Mouse (Mus musculus): ENCODE measurements around the gene Trak1. TPM values are rescaled to one million over a fixed set of nuclear protein-coding genes. Genes with fewer than 3 reads are reported as not detected.

Trak1 gene
- polyA plus RNA-seq, 1 experiment from 2014 or later: 60.6 TPM

DNA sequence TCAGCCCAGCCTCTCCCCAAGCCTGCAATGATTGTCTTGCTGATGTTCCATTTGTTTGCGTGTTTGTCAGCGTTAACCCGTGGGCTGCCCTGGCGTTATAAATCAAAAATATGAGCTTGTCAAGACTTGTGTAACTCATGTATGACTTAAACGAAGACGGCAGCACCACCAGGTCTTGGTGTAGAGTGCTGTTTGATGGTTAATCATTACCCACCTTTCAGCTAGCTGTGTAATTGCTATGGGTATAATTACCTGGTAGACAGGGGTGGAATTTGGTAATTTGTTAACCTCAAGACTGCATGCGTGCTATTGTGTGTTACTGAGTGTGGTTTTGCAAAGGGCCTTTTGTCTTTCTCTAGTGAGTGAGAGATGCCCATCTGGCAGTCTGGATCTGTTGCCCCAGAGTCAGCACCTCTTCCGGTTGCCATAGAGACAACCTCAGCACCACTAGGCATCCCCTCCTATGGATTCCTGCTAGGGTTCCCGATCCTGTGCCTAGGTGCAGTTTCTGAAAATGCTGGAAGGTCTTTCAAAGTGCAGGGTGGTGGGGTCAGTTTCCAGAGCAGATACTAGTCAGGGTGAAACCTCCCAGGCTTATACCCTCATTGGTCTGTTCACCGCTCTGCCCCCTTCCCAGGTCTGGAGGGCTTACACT is 15.1 kb downstream of the Trak1 start:
- Histone ChIP-seq H3K27ac (ENCODE audit: low read length) (peak overlapping the region; percentile 71; the same call in 1 of the 2 replicates), H3K4me3 (ENCODE audit: low read depth, low read length) (no peak overlapping the region), H3K9ac (ENCODE audit: low read depth, low read length) (no peak overlapping the region), H3K27me3 (ENCODE audit: control insufficient read depth, insufficient read depth, low read depth, low read length) (no peaks in the 10 kb centered on the region), H3K4me2 (ENCODE audit: low read length) (no peak overlapping the region), H3K9me3 (replicated peaks; ENCODE audit: control insufficient read depth, low read length, poor library complexity, severe bottlenecking) (no peaks in the 10 kb centered on the region), H3K36me3 (ENCODE audit: control insufficient read depth, insufficient read depth, low read length) (no peaks in the 10 kb centered on the region), H3K4me1 (ENCODE audit: control insufficient read depth, insufficient read depth, low read length) (peaks cover 35% of the 10 kb centered on the region)
- WGBS: 29% methylated on average over 10 of the region's 10 CpGs
- ATAC-seq: no peak

DNA sequence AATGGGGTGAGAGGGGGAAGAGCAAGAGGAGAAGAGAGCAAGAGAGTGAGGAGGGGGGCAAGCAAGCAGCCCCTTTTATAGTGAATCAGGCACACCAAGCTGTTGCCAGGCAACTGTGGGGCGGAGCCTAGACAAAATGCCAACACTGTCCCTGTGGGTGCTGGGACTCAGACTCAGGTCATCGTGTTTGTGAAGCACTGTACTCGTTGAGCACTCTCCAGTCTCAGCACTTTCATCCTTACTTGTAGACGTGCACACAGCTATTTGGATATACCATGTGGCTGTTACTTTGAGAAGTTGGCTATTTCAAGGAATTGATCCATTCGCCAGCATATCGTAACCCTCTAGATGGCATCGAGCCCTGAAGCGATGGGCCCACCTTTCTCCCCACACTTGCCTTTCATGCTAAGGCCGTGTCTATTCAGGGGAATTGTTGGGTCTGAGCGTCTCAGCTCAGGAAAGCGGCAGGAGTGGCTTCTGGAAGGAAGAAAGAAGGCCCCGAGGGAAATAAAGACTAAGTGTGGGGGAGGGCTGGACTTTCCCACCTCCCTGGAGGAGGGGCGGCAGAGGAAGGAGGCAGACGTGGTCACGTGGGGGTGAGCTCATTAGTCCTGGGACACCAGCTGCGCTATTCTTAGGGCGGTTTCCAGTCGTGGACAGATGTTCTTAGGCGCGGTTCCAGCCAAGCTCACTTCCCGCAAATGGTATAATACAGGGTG is 16.5 kb downstream of the Trak1 start:
- Histone ChIP-seq H3K9ac (ENCODE audit: low read depth, low read length) (peak overlapping the region; percentile 40; the same call in 1 of the 2 replicates), H3K4me1 (ENCODE audit: control insufficient read depth, insufficient read depth, low read length) (peaks cover 35% of the 10 kb centered on the region), H3K9me3 (replicated peaks; ENCODE audit: control insufficient read depth, low read length, poor library complexity, severe bottlenecking) (no peaks in the 10 kb centered on the region), H3K27me3 (ENCODE audit: control insufficient read depth, insufficient read depth, low read depth, low read length) (no peaks in the 10 kb centered on the region), H3K4me3 (ENCODE audit: low read depth, low read length) (peak overlapping the region; percentile 17), H3K27ac (ENCODE audit: low read length) (peak overlapping the region; percentile 71), H3K4me2 (ENCODE audit: low read length) (peak overlapping the region; percentile 49), H3K36me3 (ENCODE audit: control insufficient read depth, insufficient read depth, low read length) (no peaks in the 10 kb centered on the region)
- 3% methylated on average over 21 of the region's 21 CpGs for WGBS
- ATAC-seq: peak; percentile 75

DNA sequence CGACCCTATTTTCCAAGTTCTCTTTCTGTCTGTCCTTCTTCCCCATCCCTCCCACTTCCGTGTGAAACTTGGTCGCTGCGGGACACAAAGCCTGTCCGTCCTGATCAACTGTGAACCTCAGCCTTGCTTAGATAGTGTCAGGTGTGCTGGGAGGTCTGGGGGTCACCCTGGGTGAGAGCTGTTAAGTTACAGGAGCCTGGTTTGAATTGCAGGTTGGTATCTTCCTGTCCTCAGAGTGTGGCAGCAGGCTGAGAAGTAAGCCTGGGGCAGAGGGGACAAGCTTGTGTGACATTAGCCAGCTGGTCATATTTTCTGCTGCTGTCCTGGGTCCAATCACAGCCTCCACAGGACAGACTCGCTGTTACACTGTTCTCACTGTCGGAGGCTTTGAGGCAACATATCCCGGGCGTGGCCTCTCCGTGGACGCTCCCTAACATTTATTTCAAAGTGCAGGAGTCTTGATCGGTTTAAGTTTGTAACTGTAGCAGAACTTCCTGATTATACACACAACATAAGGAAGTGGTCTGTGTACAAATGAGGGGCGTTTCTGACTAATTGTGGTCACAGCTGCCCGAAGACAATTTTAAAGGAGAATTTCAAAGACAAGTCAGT is 17.3 kb downstream of the Trak1 start:
- Histone ChIP-seq H3K4me2 (ENCODE audit: low read length) (peak overlapping the region; percentile 49), H3K36me3 (ENCODE audit: control insufficient read depth, insufficient read depth, low read length) (no peaks in the 10 kb centered on the region), H3K27ac (ENCODE audit: low read length) (peak overlapping the region; percentile 71), H3K27me3 (ENCODE audit: control insufficient read depth, insufficient read depth, low read depth, low read length) (no peaks in the 10 kb centered on the region), H3K4me1 (ENCODE audit: control insufficient read depth, insufficient read depth, low read length) (peaks cover 39% of the 10 kb centered on the region), H3K9ac (ENCODE audit: low read depth, low read length) (peak overlapping the region; percentile 27; the same call in 1 of the 2 replicates), H3K9me3 (replicated peaks; ENCODE audit: control insufficient read depth, low read length, poor library complexity, severe bottlenecking) (no peaks in the 10 kb centered on the region), H3K4me3 (ENCODE audit: low read depth, low read length) (peak overlapping the region; percentile 17; the same call in 1 of the 2 replicates)
- no peak for ATAC-seq
- WGBS: 19% methylated on average over 14 of the region's 14 CpGs

DNA sequence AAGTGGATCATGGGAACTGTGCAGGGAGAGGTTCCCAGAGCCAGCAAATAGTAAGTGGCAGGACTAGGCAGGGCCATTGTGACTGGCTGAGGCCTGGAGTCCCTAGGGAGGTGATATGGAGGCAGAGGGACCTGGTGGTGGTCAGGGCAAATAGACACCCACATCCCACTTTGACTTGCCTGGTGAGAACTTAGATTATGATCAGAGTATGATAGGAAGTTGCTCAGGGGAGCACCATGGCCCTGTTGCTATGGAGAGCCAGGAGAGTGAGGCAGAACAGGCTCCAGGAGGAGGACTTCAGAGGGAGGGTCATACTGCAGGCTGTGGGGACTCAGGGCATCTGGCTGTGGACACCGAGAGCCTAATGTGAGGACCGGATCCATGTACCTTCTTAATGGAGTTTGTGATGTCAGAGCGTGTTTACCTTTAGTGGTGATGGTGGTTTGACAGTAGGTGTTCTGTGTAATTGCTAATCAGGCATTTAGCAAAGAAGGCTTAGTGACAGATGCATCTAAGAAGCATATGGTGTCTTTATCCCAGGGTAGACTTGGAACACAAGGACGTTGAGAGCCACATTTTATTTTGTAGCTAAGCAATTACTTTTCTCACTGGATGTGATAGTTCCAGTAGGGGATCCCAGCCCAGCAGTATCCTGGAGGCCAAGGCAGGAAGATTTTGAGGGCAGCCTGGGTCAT is 18.7 kb downstream of the Trak1 start:
- no peak overlapping the region for H3K27ac ChIP-seq (ENCODE audit: low read length)
- no peak for ATAC-seq
- no peak overlapping the region for H3K9ac ChIP-seq (ENCODE audit: low read depth, low read length)
- H3K9me3 ChIP-seq (replicated peaks; ENCODE audit: control insufficient read depth, low read length, poor library complexity, severe bottlenecking): no peaks in the 10 kb centered on the region
- WGBS: 55% methylated on average over 4 of the region's 4 CpGs
- no peaks in the 10 kb centered on the region for H3K27me3 ChIP-seq (ENCODE audit: control insufficient read depth, insufficient read depth, low read depth, low read length)
- H3K4me3 ChIP-seq (ENCODE audit: low read depth, low read length): no peak overlapping the region
- H3K4me2 ChIP-seq (ENCODE audit: low read length): no peak overlapping the region
- peaks cover 39% of the 10 kb centered on the region for H3K4me1 ChIP-seq (ENCODE audit: control insufficient read depth, insufficient read depth, low read length)
- no peaks in the 10 kb centered on the region for H3K36me3 ChIP-seq (ENCODE audit: control insufficient read depth, insufficient read depth, low read length)

DNA sequence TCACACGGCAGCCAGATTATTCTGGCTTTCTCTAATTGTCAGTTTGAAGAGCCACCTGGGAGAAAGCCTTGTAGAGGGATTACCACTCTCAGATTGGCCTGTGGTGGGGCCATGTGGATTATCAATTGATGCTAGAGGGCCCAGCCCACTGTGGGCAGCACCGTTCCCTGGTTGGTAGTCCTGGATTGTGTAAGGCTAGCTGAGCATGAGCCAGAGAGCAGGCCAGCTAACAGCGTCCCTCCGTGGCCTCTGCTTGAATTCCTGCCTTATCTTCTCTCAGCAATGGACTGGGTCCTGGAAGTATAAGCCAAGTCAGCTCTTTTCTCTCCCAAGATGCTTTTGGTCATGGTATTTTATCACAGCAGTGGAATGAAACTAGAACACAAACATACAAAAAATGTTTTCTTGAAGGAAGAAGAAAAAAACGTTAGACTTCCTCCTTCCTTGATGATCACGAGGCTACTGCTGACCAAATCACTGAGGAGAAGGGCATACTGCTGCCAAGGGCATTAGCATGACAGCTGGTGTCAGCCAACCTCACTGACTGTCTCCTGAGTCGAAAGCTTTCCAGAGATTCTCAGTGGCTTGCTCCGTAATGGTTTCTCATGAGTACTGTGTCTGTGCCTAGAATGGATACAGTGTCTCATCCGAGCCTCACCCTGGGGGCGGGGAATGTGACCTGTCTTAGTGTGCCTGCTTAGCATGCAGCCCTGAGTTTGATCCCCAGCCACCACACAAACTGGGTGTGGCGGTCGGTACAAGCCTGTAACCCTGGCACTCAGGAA is 19.5 kb downstream of the Trak1 start:
- Histone ChIP-seq H3K27me3 (ENCODE audit: control insufficient read depth, insufficient read depth, low read depth, low read length) (no peaks in the 10 kb centered on the region), H3K4me2 (ENCODE audit: low read length) (no peak overlapping the region), H3K9me3 (replicated peaks; ENCODE audit: control insufficient read depth, low read length, poor library complexity, severe bottlenecking) (no peaks in the 10 kb centered on the region), H3K36me3 (ENCODE audit: control insufficient read depth, insufficient read depth, low read length) (no peaks in the 10 kb centered on the region), H3K9ac (ENCODE audit: low read depth, low read length) (no peak overlapping the region), H3K4me3 (ENCODE audit: low read depth, low read length) (no peak overlapping the region), H3K27ac (ENCODE audit: low read length) (no peak overlapping the region), H3K4me1 (ENCODE audit: control insufficient read depth, insufficient read depth, low read length) (peaks cover 39% of the 10 kb centered on the region)
- ATAC-seq: no peak
- 40% methylated on average over 12 of the region's 12 CpGs for WGBS

DNA sequence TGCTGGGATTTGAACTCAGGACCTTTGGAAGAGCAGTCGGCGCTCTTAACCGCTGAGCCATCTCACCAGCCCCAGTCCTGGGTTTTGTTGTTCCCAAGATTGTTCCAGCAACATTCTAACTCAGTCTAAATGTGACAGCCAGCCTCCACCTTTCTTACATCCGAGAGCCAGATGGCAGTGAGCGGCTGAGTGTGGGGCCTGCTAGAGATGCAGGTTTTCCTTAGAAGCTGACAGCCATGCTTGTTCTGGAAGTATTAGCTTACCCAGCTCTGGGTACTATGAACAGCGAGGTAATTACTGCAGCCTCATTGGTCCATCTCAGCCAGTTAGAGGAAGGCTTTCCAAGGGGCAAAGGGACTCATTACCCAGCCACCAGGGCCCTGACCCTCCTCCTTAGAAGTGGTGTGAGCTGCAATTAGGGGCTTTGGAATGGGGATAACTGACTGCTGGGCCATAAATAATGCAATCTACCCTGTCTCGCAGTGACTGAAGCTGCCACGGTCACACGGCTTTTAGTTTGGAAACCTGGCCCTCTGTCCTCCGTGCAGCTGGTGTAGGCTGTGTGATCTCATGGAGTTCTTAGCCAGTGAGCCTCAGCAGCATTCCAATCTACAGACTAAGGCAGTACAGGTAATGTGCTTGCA is 22.1 kb downstream of the Trak1 start:
- Histone ChIP-seq H3K36me3 (ENCODE audit: control insufficient read depth, insufficient read depth, low read length) (no peaks in the 10 kb centered on the region), H3K9ac (ENCODE audit: low read depth, low read length) (no peak overlapping the region), H3K4me1 (ENCODE audit: control insufficient read depth, insufficient read depth, low read length) (peaks cover 12% of the 10 kb centered on the region), H3K4me2 (ENCODE audit: low read length) (no peak overlapping the region), H3K9me3 (replicated peaks; ENCODE audit: control insufficient read depth, low read length, poor library complexity, severe bottlenecking) (no peaks in the 10 kb centered on the region), H3K4me3 (ENCODE audit: low read depth, low read length) (no peak overlapping the region), H3K27ac (ENCODE audit: low read length) (peak overlapping the region; percentile 35), H3K27me3 (ENCODE audit: control insufficient read depth, insufficient read depth, low read depth, low read length) (no peaks in the 10 kb centered on the region)
- ATAC-seq: peak; percentile 46; the same call in 1 of the 2 replicates
- WGBS: 53% methylated on average over 10 of the region's 10 CpGs

DNA sequence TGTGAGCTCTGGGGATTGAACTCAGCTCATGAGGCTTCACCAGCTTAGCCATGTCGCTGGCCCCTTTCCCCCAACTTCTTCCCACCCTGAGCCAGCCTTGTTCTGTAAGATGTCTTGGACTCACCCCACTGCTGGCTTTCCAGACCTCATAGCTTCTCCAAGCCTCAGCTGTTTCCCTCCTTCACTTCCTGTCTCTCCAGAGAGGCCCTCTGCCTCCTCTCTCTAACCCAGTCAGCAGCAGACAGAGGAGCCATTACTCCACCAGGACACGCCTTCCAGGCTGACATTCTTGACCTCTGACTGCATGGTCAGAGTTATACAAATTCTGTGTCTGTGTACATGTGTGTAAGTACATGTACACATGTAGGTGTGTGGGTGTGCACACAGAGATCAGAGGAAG is 23.1 kb downstream of the Trak1 start:
- Histone ChIP-seq H3K4me3 (ENCODE audit: low read depth, low read length) (no peak overlapping the region), H3K4me1 (ENCODE audit: control insufficient read depth, insufficient read depth, low read length) (peaks cover 10% of the 10 kb centered on the region), H3K9ac (ENCODE audit: low read depth, low read length) (no peak overlapping the region), H3K9me3 (replicated peaks; ENCODE audit: control insufficient read depth, low read length, poor library complexity, severe bottlenecking) (no peaks in the 10 kb centered on the region), H3K36me3 (ENCODE audit: control insufficient read depth, insufficient read depth, low read length) (no peaks in the 10 kb centered on the region), H3K27ac (ENCODE audit: low read length) (no peak overlapping the region), H3K27me3 (ENCODE audit: control insufficient read depth, insufficient read depth, low read depth, low read length) (no peaks in the 10 kb centered on the region), H3K4me2 (ENCODE audit: low read length) (no peak overlapping the region)
- 81% methylated on average over 2 of the region's 2 CpGs for WGBS
- no peak for ATAC-seq

DNA sequence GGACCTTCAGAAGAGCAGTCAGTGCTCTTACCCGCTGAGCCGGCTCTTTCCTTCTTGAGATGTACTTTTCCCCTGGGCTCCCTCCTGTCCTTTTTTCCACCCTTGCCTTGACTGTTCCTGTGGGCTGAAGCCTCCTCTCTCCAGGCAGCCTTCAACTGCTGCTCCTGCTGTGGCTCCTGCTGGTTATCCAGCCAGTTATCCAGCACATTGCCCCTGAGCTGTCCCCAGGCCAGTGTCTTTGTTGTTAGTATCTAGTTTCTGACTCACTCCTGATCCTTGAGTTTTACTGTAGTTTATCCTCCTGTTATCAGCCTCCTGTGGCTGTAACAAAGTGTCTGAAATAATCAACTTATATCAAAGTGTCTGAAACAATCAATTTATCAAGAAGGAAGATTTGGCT is 23.8 kb downstream of the Trak1 start:
- H3K27ac ChIP-seq (ENCODE audit: low read length): no peak overlapping the region
- no peaks in the 10 kb centered on the region for H3K27me3 ChIP-seq (ENCODE audit: control insufficient read depth, insufficient read depth, low read depth, low read length)
- H3K4me2 ChIP-seq (ENCODE audit: low read length): no peak overlapping the region
- H3K36me3 ChIP-seq (ENCODE audit: control insufficient read depth, insufficient read depth, low read length): no peaks in the 10 kb centered on the region
- WGBS: 77% methylated on average over 2 of the region's 2 CpGs
- H3K9ac ChIP-seq (ENCODE audit: low read depth, low read length): no peak overlapping the region
- H3K9me3 ChIP-seq (replicated peaks; ENCODE audit: control insufficient read depth, low read length, poor library complexity, severe bottlenecking): no peaks in the 10 kb centered on the region
- H3K4me3 ChIP-seq (ENCODE audit: low read depth, low read length): no peak overlapping the region
- H3K4me1 ChIP-seq (ENCODE audit: control insufficient read depth, insufficient read depth, low read length): peaks cover 3% of the 10 kb centered on the region; the same call in 1 of the 2 replicates
- no peak for ATAC-seq

Measured in midbrain, embryonic 16.5 days (tissue).